Mouse (Mus musculus): ENCODE results near the gene Ptp4a2.

DNA sequence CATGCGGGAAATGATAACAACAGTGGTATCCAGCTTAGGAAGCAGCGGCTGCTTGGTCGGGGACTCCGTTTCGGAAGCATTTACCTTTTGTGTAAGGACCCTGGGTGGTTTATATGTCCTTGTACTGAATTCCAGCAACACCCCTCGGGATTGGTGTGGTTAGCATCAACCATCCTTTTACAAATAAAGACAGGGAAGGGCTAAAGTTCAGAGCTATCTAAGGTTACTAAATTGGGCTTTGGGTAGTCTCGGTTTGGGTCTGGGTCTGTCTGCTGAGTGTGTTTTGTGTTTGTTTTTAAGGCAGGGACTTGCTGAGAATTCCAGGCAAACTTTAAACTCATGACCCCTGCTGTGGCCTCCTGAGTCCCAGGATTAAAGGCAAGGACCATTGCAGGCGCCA is 15.2 kb upstream of the Ptp4a2 start:
- TF ChIP-seq CTCF (IDR thresholded peaks at IDR 0.05; ENCODE audit: borderline replicate concordance, insufficient read depth, low read length) (no peak), POLR2A (IDR thresholded peaks at IDR 0.05; ENCODE audit: low read depth, low read length) (no peak)

Measured in embryonic fibroblast, embryonic 13.5 days (primary cell).